Mouse (Mus musculus): ENCODE results near the gene Fxyd4.

The Fxyd4 gene

GRCm38 (mm10) chr6:117917576-117917975, 19.9 kb downstream of the Fxyd4 start:
- peak; percentile 72 for DNase-seq (ENCODE audit: low spot score)

- DNase-seq (ENCODE audit: low spot score) = peak; percentile 76
Observed at GRCm38 (mm10) chr6:117916737-117917426, 20.6 kb downstream of the Fxyd4 start.

GRCm38 (mm10) chr6:117916205-117916736, 21.2 kb downstream of the Fxyd4 start:
- DNase-seq (ENCODE audit: low spot score) = no peak

- no peak for DNase-seq (ENCODE audit: low spot score)
Observed at GRCm38 (mm10) chr6:117914541-117914940, 23.0 kb downstream of the Fxyd4 start.

- DNase-seq (ENCODE audit: low spot score) = no peak
Observed at GRCm38 (mm10) chr6:117910120-117910661, 27.3 kb downstream of the Fxyd4 start.

- no peak for DNase-seq (ENCODE audit: low spot score)
Observed at GRCm38 (mm10) chr6:117908424-117908900, 29.0 kb downstream of the Fxyd4 start.

GRCm38 (mm10) chr6:117907979-117908355, 29.5 kb downstream of the Fxyd4 start:
- no peak for DNase-seq (ENCODE audit: low spot score)

- DNase-seq (ENCODE audit: low spot score) = peak; percentile 82
Observed at GRCm38 (mm10) chr6:117907301-117907978, 30.1 kb downstream of the Fxyd4 start.

GRCm38 (mm10) chr6:117906590-117907271, 30.8 kb downstream of the Fxyd4 start:
- peak; percentile 99 for DNase-seq (ENCODE audit: low spot score)

GRCm38 (mm10) chr6:117906015-117906531, 31.4 kb downstream of the Fxyd4 start:
- no peak for DNase-seq (ENCODE audit: low spot score)

- DNase-seq (ENCODE audit: low spot score) = no peak
Observed at GRCm38 (mm10) chr6:117905260-117905930, 32.1 kb downstream of the Fxyd4 start.

- DNase-seq (ENCODE audit: low spot score) = no peak
Observed at GRCm38 (mm10) chr6:117903836-117904235, 33.7 kb downstream of the Fxyd4 start.

GRCm38 (mm10) chr6:117902556-117902955, 34.9 kb downstream of the Fxyd4 start:
- DNase-seq (ENCODE audit: low spot score) = no peak

GRCm38 (mm10) chr6:117901510-117902402, 35.7 kb downstream of the Fxyd4 start:
- DNase-seq (ENCODE audit: low spot score) = no peak

- no peak for DNase-seq (ENCODE audit: low spot score)
Observed at GRCm38 (mm10) chr6:117900126-117901080, 37.1 kb downstream of the Fxyd4 start, which contains the start of gene Hnrnpf. Gene Hnrnpf, plus strand, starts transcription at chr6:117900324.

- DNase-seq (ENCODE audit: low spot score) = no peak
Observed at GRCm38 (mm10) chr6:117897800-117898199, 39.7 kb downstream of the Fxyd4 start.

- no peak for DNase-seq (ENCODE audit: low spot score)
Observed at GRCm38 (mm10) chr6:117893435-117893834, 44.1 kb downstream of the Fxyd4 start.

- DNase-seq (ENCODE audit: low spot score) = no peak
Observed at GRCm38 (mm10) chr6:117892386-117892785, 45.1 kb downstream of the Fxyd4 start.
